15 mouse cellular contexts compared by ENCODE assay signal in genomic region chr15:100417854-100418450, GRCm38 (mm10). TPM values are rescaled to one million over a fixed set of nuclear protein-coding genes. Genes with fewer than 3 reads are reported as not detected.
DNase-seq lines count a peak whose midpoint lies in the region; ATAC-seq and TF ChIP-seq lines count a peak whose summit lies in the region.
"Had no signal": no experiment of that assay in that cellular context is flagged by ENCODE, and none has a peak within 500 bp of the region (broad histone marks: within the 10 kb centered on the region; RNA-seq: fewer than 3 reads in every experiment).

No protein-coding gene starts in this region.

- no peak overlapping the region for H3K9ac ChIP-seq in heart, embryonic 11.5 days (ENCODE audit: low read depth, low read length)
- no peak overlapping the region for H3K9ac ChIP-seq in embryonic facial prominence, embryonic 15.5 days
- H3K9ac ChIP-seq: limb, embryonic 12.5 days; midbrain, embryonic 12.5 days had no signal

- no peak for TF ChIP-seq CTCF in testis, adult 2 months (IDR thresholded peaks at IDR 0.05; ENCODE audit: control insufficient read depth, insufficient read depth, insufficient replicate concordance, low read depth, low read length)

- no peaks in the 10 kb centered on the region for H3K36me3 ChIP-seq in heart, embryonic 11.5 days (ENCODE audit: control insufficient read depth, insufficient read depth, low read length)
- no peaks in the 10 kb centered on the region for H3K36me3 ChIP-seq in testis, adult 2 months (ENCODE audit: control insufficient read depth, insufficient read depth, low read length)
- no peaks in the 10 kb centered on the region for H3K36me3 ChIP-seq in embryonic facial prominence, embryonic 15.5 days
- H3K36me3 ChIP-seq: hindbrain, embryonic 10.5 days; limb, embryonic 12.5 days; midbrain, embryonic 12.5 days had no signal

- H3K9me3 ChIP-seq in heart, embryonic 11.5 days (replicated peaks; ENCODE audit: control insufficient read depth, low read length), result no peaks in the 10 kb centered on the region
- H3K9me3 ChIP-seq in embryonic facial prominence, embryonic 15.5 days (replicated peaks), result no peaks in the 10 kb centered on the region
- H3K9me3 ChIP-seq: hindbrain, embryonic 10.5 days; limb, embryonic 12.5 days; midbrain, embryonic 12.5 days had no signal

- no peak overlapping the region for H3K27ac ChIP-seq in heart, embryonic 11.5 days (ENCODE audit: low read depth, low read length)
- 0 out of 2 replicates have a peak overlapping the region, but pooled peaks have one; percentile 13 for H3K27ac ChIP-seq in testis, adult 2 months (ENCODE audit: control insufficient read depth, insufficient read depth, low read depth, low read length)
- H3K27ac ChIP-seq in embryonic facial prominence, embryonic 15.5 days (replicated peaks), result 0 out of 2 replicates have a peak overlapping the region, but pooled peaks have one; percentile 1
- H3K27ac ChIP-seq: hindbrain, embryonic 10.5 days; limb, embryonic 12.5 days; midbrain, embryonic 12.5 days had no signal

- TF ChIP-seq POLR2A in testis, adult 2 months (IDR thresholded peaks at IDR 0.05; ENCODE audit: control insufficient read depth, low read depth, low read length), result no peak

- 78% methylated on average over 9 of the region's 9 CpGs for WGBS in heart, embryonic 11.5 days (ENCODE audit: insufficient replicate concordance)
- 66% methylated on average over 9 of the region's 9 CpGs for WGBS in embryonic facial prominence, embryonic 15.5 days

- H3K4me2 ChIP-seq in heart, embryonic 11.5 days, result peak overlapping the region; percentile 6; the same call in 1 of the 2 replicates
- no peak overlapping the region for H3K4me2 ChIP-seq in embryonic facial prominence, embryonic 15.5 days (replicated peaks)
- H3K4me2 ChIP-seq: limb, embryonic 12.5 days; midbrain, embryonic 12.5 days had no signal

- peaks cover 34% of the 10 kb centered on the region for H3K4me1 ChIP-seq in heart, embryonic 11.5 days (ENCODE audit: control insufficient read depth, insufficient read depth, low read length)
- H3K4me1 ChIP-seq in testis, adult 2 months (ENCODE audit: control insufficient read depth, insufficient read depth, low read length), result peaks cover 10% of the 10 kb centered on the region
- H3K4me1 ChIP-seq in embryonic facial prominence, embryonic 15.5 days, result peaks cover 37% of the 10 kb centered on the region

- H3K4me3 ChIP-seq in heart, embryonic 11.5 days (ENCODE audit: low read depth, low read length), result no peak overlapping the region
- no peak overlapping the region for H3K4me3 ChIP-seq in testis, adult 2 months (ENCODE audit: control insufficient read depth, low read depth, low read length)
- no peak overlapping the region for H3K4me3 ChIP-seq in embryonic facial prominence, embryonic 15.5 days (replicated peaks)
- H3K4me3 ChIP-seq: hindbrain, embryonic 10.5 days; limb, embryonic 12.5 days; midbrain, embryonic 12.5 days had no signal

- H3K27me3 ChIP-seq in heart, embryonic 11.5 days (ENCODE audit: control insufficient read depth, insufficient read depth, low read length), result no peaks in the 10 kb centered on the region
- no peaks in the 10 kb centered on the region for H3K27me3 ChIP-seq in testis, adult 2 months (ENCODE audit: control insufficient read depth, insufficient read depth, low read length)
- H3K27me3 ChIP-seq in embryonic facial prominence, embryonic 15.5 days, result no peaks in the 10 kb centered on the region
- H3K27me3 ChIP-seq: limb, embryonic 12.5 days; midbrain, embryonic 12.5 days had no signal

- no peak for DNase-seq in heart, postnatal 4 days
- DNase-seq in testis, postnatal 14 days (ENCODE audit: low spot score), result no peak
- peak; percentile 42 for DNase-seq in thymus, postnatal 4 days
- no peak for DNase-seq in lung, postnatal 4 days
- DNase-seq: cerebellum, adult 11-12 months; heart, adult 18-20 months; kidney, postnatal 25 days had no signal

- ATAC-seq in heart, embryonic 11.5 days (replicated peaks; ENCODE audit: insufficient number of reproducible peaks, low FRiP score, low TSS enrichment), result no peak
- no peak for ATAC-seq in embryonic facial prominence, embryonic 15.5 days (ENCODE audit: insufficient number of reproducible peaks, low FRiP score, low TSS enrichment, low read depth)
- ATAC-seq: CD4-positive, CD25-positive, alpha-beta regulatory T cell, adult 4 months had no signal

RNA-seq across cellular contexts. Expression of gene Gm5475, which starts 4.0 kb away (rescaled TPM):
- polyA plus RNA-seq in heart, embryonic 11.5 days (2014; fragmentation: Nextera tagmentation; extraction: Ambion mirVana), result not detected in 2 replicates
- total RNA-seq in heart, postnatal 4 days (2021), result not detected
- polyA plus RNA-seq in testis, adult 2 months (2012; rRNA removed), result 0.19 and 0.30 TPM in 2 replicates
- polyA plus RNA-seq in embryonic facial prominence, embryonic 15.5 days (2015; fragmentation: Nextera tagmentation; extraction: Ambion mirVana), result 0.07 TPM in 1 of 2 replicates, not detected in the other
- total RNA-seq: heart, adult 18-20 months had no signal
- polyA plus RNA-seq: CD4-positive, CD25-positive, alpha-beta regulatory T cell, adult 4 months; hindbrain, embryonic 10.5 days had no signal

RNA-seq across cellular contexts. Expression of gene Slc11a2, which starts 6.9 kb away (rescaled TPM):
- 14.9 and 15.5 TPM in 2 replicates for polyA plus RNA-seq in heart, embryonic 11.5 days (2014; fragmentation: Nextera tagmentation; extraction: Ambion mirVana)
- total RNA-seq in heart, postnatal 4 days (2021), result 10 to 100 TPM; 40.4 to 43.9 TPM
- polyA plus RNA-seq in testis, adult 2 months (2012; rRNA removed), result 29.3 and 38.4 TPM in 2 replicates
- polyA plus RNA-seq in embryonic facial prominence, embryonic 15.5 days (2015; fragmentation: Nextera tagmentation; extraction: Ambion mirVana), result 23.6 and 25.9 TPM in 2 replicates

RNA-seq across cellular contexts. Expression of gene Letmd1, which starts 50.9 kb away (rescaled TPM):
- 19.0 and 19.3 TPM in 2 replicates for polyA plus RNA-seq in heart, embryonic 11.5 days (2014; fragmentation: Nextera tagmentation; extraction: Ambion mirVana)
- 10 to 100 TPM; 15.3 to 15.8 TPM for total RNA-seq in heart, postnatal 4 days (2021)
- 18.8 and 20.0 TPM in 2 replicates for polyA plus RNA-seq in testis, adult 2 months (2012; rRNA removed)
- 29.6 and 30.2 TPM in 2 replicates for polyA plus RNA-seq in embryonic facial prominence, embryonic 15.5 days (2015; fragmentation: Nextera tagmentation; extraction: Ambion mirVana)

RNA-seq across cellular contexts. Expression of gene Higd1c, which starts 53.6 kb away (rescaled TPM):
- not detected in 2 replicates for polyA plus RNA-seq in heart, embryonic 11.5 days (2014; fragmentation: Nextera tagmentation; extraction: Ambion mirVana)
- total RNA-seq in heart, postnatal 4 days (2021), result not detected
- polyA plus RNA-seq in testis, adult 2 months (2012; rRNA removed), result not detected in 2 replicates
- polyA plus RNA-seq in embryonic facial prominence, embryonic 15.5 days (2015; fragmentation: Nextera tagmentation; extraction: Ambion mirVana), result not detected in 2 replicates
- total RNA-seq: heart, adult 18-20 months had no signal
- polyA plus RNA-seq: CD4-positive, CD25-positive, alpha-beta regulatory T cell, adult 4 months; cortical plate, adult 2 months; limb, embryonic 12.5 days; midbrain, embryonic 12.5 days had no signal
